Mouse (Mus musculus) C2C12 (cell line): ENCODE data around the gene Usp15. TPM values are rescaled to one million over a fixed set of nuclear protein-coding genes. Genes with fewer than 3 reads are reported as not detected.

ENCODE experiments used
- H3K27me3 ChIP-seq: one replicate; pipeline ENCODE4 v1.6.1; 2011; ENCODE audit not compliant: control insufficient read depth, insufficient read depth, insufficient read length
- H3K36me3 ChIP-seq: one replicate; pipeline ENCODE4 v1.6.1; 2011; ENCODE audit not compliant: control insufficient read depth, insufficient read depth
- H3K4me3 ChIP-seq: one replicate; pipeline ENCODE4 v1.5.1; 2011; ENCODE audit warnings: mild to moderate bottlenecking, control low read depth; ENCODE audit not compliant: poor library complexity, insufficient read depth, severe bottlenecking
- H3K79me2 ChIP-seq: one replicate; pipeline ENCODE4 v1.6.1; 2011; ENCODE audit not compliant: control insufficient read depth, insufficient read depth
- H3K79me3 ChIP-seq: one replicate; pipeline ENCODE4 v1.6.1; 2011; ENCODE audit warnings: low read depth, control low read depth
- H3ac ChIP-seq: one replicate; pipeline ENCODE3; 2011; ENCODE audit warnings: low read depth; ENCODE audit not compliant: control insufficient read depth, insufficient read length
- CEBPB ChIP-seq: IDR thresholded peaks from one replicate; pipeline ENCODE4 v1.6.1; 2011; ENCODE audit warnings: low read depth, mild to moderate bottlenecking, control low read depth, moderate library complexity
- CTCF ChIP-seq: IDR thresholded peaks from one replicate; pipeline ENCODE4 v1.5.1; 2011; ENCODE audit not compliant: control insufficient read depth, insufficient read depth, insufficient read length
- FOSL1 ChIP-seq: IDR thresholded peaks from one replicate; pipeline ENCODE4 v1.8.0; 2011; ENCODE audit warnings: mild to moderate bottlenecking, low read length; ENCODE audit not compliant: poor library complexity, insufficient read depth, severe bottlenecking
- MAX ChIP-seq: IDR thresholded peaks from one replicate; pipeline ENCODE4 v1.6.1; 2011; ENCODE audit warnings: mild to moderate bottlenecking, control low read depth
- MYOD1 ChIP-seq: IDR thresholded peaks from one replicate; pipeline ENCODE4 v1.6.1; 2011; ENCODE audit warnings: low read depth; ENCODE audit not compliant: control insufficient read depth, insufficient read length
- MYOG ChIP-seq: IDR thresholded peaks from one replicate; pipeline ENCODE4 v1.6.1; 2011; ENCODE audit not compliant: control insufficient read depth, insufficient read length; ENCODE audit errors: extremely low read depth
- USF1 ChIP-seq: IDR thresholded peaks from one replicate; pipeline ENCODE4 v1.6.1; 2011; ENCODE audit warnings: low read depth, mild to moderate bottlenecking, control low read depth, moderate library complexity
- polyA plus RNA-seq: library from polyadenylated mRNA; unstranded; fragments of >200 nt; fragmentation: generic; extraction: Trizol; gene quantifications from one replicate; pipeline ENCODE4 v1.2.1, GENCODE M21; 2012; ENCODE audit warnings: missing spikeins

The Usp15 gene
- polyA plus RNA-seq, 1 experiment, result 20.1 TPM

- Histone ChIP-seq H3ac (no peak overlapping the region), H3K36me3 (peaks cover 4% of the 10 kb centered on the region), H3K4me3 (no peak overlapping the region), H3K79me3 (peaks cover 93% of the 10 kb centered on the region), H3K27me3 (no peaks in the 10 kb centered on the region), H3K79me2 (peaks cover 100% of the 10 kb centered on the region)
- TF ChIP-seq MYOG (no peak), FOSL1 (no peak), CEBPB (no peak), MAX (no peak), MYOD1 (no peak), USF1 (no peak), CTCF (no peak)
Observed at GRCm38 (mm10) chr10:123187337-123187736, 9.5 kb downstream of the Usp15 start.

DNA sequence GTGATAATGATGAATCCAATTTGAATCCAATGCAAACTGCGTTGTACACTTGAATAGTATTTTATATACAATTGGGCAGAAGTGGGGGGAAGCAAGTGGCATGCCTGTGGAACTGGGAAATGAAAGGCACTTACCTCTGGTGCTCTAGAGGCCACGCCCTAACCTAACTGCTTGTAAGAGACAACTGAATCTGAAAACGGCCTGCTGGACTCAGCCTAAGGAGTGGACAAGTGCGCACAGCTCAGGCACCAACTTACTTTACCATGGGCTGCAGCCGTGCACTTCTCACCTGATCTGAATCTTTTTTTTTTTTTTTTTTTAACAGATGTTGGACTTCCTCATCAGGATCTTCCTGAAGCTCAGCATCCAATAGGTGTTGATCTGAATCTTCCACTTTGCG, 10.9 kb downstream of the Usp15 start:
- H3K79me3 ChIP-seq, result peaks cover 89% of the 10 kb centered on the region
- peaks cover 2% of the 10 kb centered on the region for H3K36me3 ChIP-seq
- TF ChIP-seq CTCF, result no peak

DNA sequence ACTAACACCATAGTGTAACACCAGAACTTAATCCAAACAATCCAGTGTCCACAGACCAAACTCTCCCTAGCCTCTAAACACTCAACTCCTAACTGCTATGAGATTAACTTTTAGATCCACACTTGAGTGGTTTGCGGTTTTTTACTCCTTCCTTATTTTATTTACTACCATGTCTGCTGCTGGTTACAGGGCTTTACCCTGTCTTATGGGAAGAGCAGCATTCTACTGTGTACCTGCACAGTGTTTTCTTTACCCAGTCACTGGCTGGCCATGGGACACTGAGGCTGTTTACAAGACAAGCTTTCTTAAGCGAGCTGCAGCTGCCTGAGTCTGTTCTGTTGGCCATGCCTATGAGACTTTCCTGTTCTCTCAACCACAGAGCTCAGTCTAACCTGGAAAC, 13.1 kb downstream of the Usp15 start:
- Histone ChIP-seq H3K79me3 (peaks cover 68% of the 10 kb centered on the region), H3K4me3 (no peak overlapping the region), H3K36me3 (peaks cover 22% of the 10 kb centered on the region), H3K79me2 (peaks cover 86% of the 10 kb centered on the region), H3ac (no peak overlapping the region), H3K27me3 (no peaks in the 10 kb centered on the region)
- TF ChIP-seq USF1 (no peak), MYOD1 (no peak), FOSL1 (no peak), MYOG (no peak), MAX (no peak), CEBPB (no peak), CTCF (no peak)

More for the DNA sequence above, 10.9 kb downstream of the Usp15 start:
- Histone ChIP-seq H3K79me2 (peaks cover 100% of the 10 kb centered on the region), H3ac (no peak overlapping the region), H3K27me3 (no peaks in the 10 kb centered on the region), H3K4me3 (no peak overlapping the region)

- TF ChIP-seq MAX (no peak), MYOG (no peak), CTCF (no peak), USF1 (no peak), FOSL1 (no peak), CEBPB (no peak)
- H3K4me3 ChIP-seq, result no peak overlapping the region
- no peaks in the 10 kb centered on the region for H3K27me3 ChIP-seq
- peaks cover 81% of the 10 kb centered on the region for H3K79me2 ChIP-seq
- H3ac ChIP-seq, result no peak overlapping the region
- peaks cover 27% of the 10 kb centered on the region for H3K36me3 ChIP-seq
- H3K79me3 ChIP-seq, result peaks cover 63% of the 10 kb centered on the region
Observed at GRCm38 (mm10) chr10:123183243-123183642, 13.6 kb downstream of the Usp15 start.

- Histone ChIP-seq H3K27me3 (no peaks in the 10 kb centered on the region), H3K36me3 (peaks cover 33% of the 10 kb centered on the region), H3K4me3 (no peak overlapping the region), H3ac (no peak overlapping the region), H3K79me3 (peaks cover 55% of the 10 kb centered on the region), H3K79me2 (peaks cover 72% of the 10 kb centered on the region)
- TF ChIP-seq FOSL1, result no peak
- no peak for TF ChIP-seq CEBPB
- TF ChIP-seq MYOD1, result no peak
- TF ChIP-seq MYOG, result no peak
- no peak for TF ChIP-seq MAX
- TF ChIP-seq CTCF, result no peak
- no peak for TF ChIP-seq USF1
Observed at GRCm38 (mm10) chr10:123182391-123182790, 14.4 kb downstream of the Usp15 start.

- TF ChIP-seq FOSL1 (no peak), CEBPB (no peak), MAX (no peak), MYOG (no peak), USF1 (no peak), CTCF (no peak), MYOD1 (no peak)
- Histone ChIP-seq H3K36me3 (peaks cover 71% of the 10 kb centered on the region), H3K27me3 (no peaks in the 10 kb centered on the region)
Observed at GRCm38 (mm10) chr10:123175771-123176170, 21.0 kb downstream of the Usp15 start.

More at GRCm38 (mm10) chr10:123175771-123176170, 21.0 kb downstream of the Usp15 start:
- no peak overlapping the region for H3ac ChIP-seq
- H3K79me2 ChIP-seq, result peaks cover 6% of the 10 kb centered on the region
- no peak overlapping the region for H3K4me3 ChIP-seq
- no peaks in the 10 kb centered on the region for H3K79me3 ChIP-seq
